Mouse (Mus musculus) cortical plate, adult 2 months (tissue): ENCODE measurements around the gene Psmb5.

Source experiments
- CTCF ChIP-seq: fragments of 200-500 bp; IDR thresholded peaks from 2 replicates; pipeline ENCODE4 v1.5.1; 2011; ENCODE audit warnings: mild to moderate bottlenecking, control low read depth, low read length; ENCODE audit not compliant: insufficient read depth; ENCODE audit errors: extremely low read depth
- POLR2A ChIP-seq: fragments of 200-500 bp; IDR thresholded peaks from 2 replicates; pipeline ENCODE4 v1.6.1; 2011; ENCODE audit warnings: mild to moderate bottlenecking, low read length, control low read depth; ENCODE audit not compliant: insufficient read depth; ENCODE audit errors: extremely low read depth

- no peak for TF ChIP-seq POLR2A
- TF ChIP-seq CTCF = no peak
Observed at GRCm38 (mm10) chr14:54607226-54607625, 10.6 kb downstream of the Psmb5 start.
